Mouse (Mus musculus) testis, adult 2 months (tissue): Measurements from ENCODE around the gene Acrbp.

ENCODE experiments used
- CTCF ChIP-seq: fragments of 200-500 bp; IDR thresholded peaks from 2 replicates; pipeline ENCODE4 v1.5.1; 2012; ENCODE audit warnings: low read depth, mild to moderate bottlenecking, inconsistent platforms, low read length, moderate library complexity; ENCODE audit not compliant: control insufficient read depth, insufficient read depth, insufficient replicate concordance
- POLR2A ChIP-seq: fragments of 200-500 bp; IDR thresholded peaks from 2 replicates; pipeline ENCODE4 v1.6.1; 2012; ENCODE audit warnings: low read depth, mild to moderate bottlenecking, inconsistent platforms, low read length, moderate library complexity; ENCODE audit not compliant: control insufficient read depth

- TF ChIP-seq CTCF (no peak), POLR2A (no peak)
Observed at GRCm38 (mm10) chr6:125096597-125097345, 47.3 kb downstream of the Acrbp start.
